Mouse (Mus musculus) thymus, adult 2 months (tissue): ENCODE measurements around the gene Dnajc7. TPM values are rescaled to one million over a fixed set of nuclear protein-coding genes. Genes with fewer than 3 reads are reported as not detected.

Source experiments
- DNase-seq: peaks from one replicate; pipeline ENCODE4 v3.0.0; 2021
- H3K27ac ChIP-seq: fragments of 200-500 bp; 2 replicates; pipeline ENCODE4 v1.5.1; 2012; ENCODE audit warnings: low read length, control low read depth; ENCODE audit not compliant: control insufficient read depth, insufficient read depth
- H3K27me3 ChIP-seq: fragments of 200-500 bp; 2 replicates; pipeline ENCODE4 v1.6.1; 2012; ENCODE audit warnings: mild to moderate bottlenecking, low read length, moderate library complexity, mixed read lengths; ENCODE audit not compliant: control insufficient read depth, insufficient read depth
- H3K36me3 ChIP-seq: fragments of 200-500 bp; 2 replicates; pipeline ENCODE4 v1.6.1; 2012; ENCODE audit warnings: mild to moderate bottlenecking, low read length, moderate library complexity; ENCODE audit not compliant: control insufficient read depth, insufficient read depth
- H3K4me1 ChIP-seq: fragments of 200-500 bp; replicated peaks from 2 replicates; pipeline ENCODE4 v1.6.1; 2012; ENCODE audit warnings: low read length; ENCODE audit not compliant: control insufficient read depth, insufficient read depth
- H3K4me3 ChIP-seq: fragments of 200-500 bp; 2 replicates; pipeline ENCODE4 v1.5.1; 2012; ENCODE audit warnings: mild to moderate bottlenecking, low read length, control low read depth, moderate library complexity; ENCODE audit not compliant: control insufficient read depth, insufficient read depth
- CTCF ChIP-seq: fragments of 200-500 bp; IDR thresholded peaks from 2 replicates; pipeline ENCODE4 v1.5.1; 2012; ENCODE audit warnings: mild to moderate bottlenecking, control low read depth, low read length, moderate library complexity, borderline replicate concordance; ENCODE audit not compliant: control insufficient read depth, poor library complexity, insufficient read depth; ENCODE audit errors: extremely low read depth
- POLR2A ChIP-seq: fragments of 200-500 bp; IDR thresholded peaks from 2 replicates; pipeline ENCODE4 v1.6.1; 2012; ENCODE audit warnings: mild to moderate bottlenecking, low read length, control low read depth, moderate library complexity; ENCODE audit not compliant: control insufficient read depth, poor library complexity, insufficient read depth; ENCODE audit errors: extremely low read depth
- WGBS: fragments of 180-500 bp; shearing (Covaris S2); methylation state at CpG from one replicate; pipeline ENCODE4 v1.1.7; 2018; 5-methylcytosine and 5-hydroxymethylcytosine counted together
- polyA plus RNA-seq: library from polyadenylated mRNA; depleted of rRNA; stranded (reverse); fragments of >200 nt; gene quantifications from 2 replicates; pipeline ENCODE4 v1.2.3, GENCODE M21; 2012

Gene Dnajc7
- polyA plus RNA-seq, 1 experiment: 110 TPM

GRCm38 (mm10) chr11:100626701-100627195 is 6.8 kb upstream of the Dnajc7 start:
- Histone ChIP-seq H3K27me3 (no peaks in the 10 kb centered on the region), H3K36me3 (no peaks in the 10 kb centered on the region), H3K27ac (no peak overlapping the region), H3K4me1 (peaks cover 16% of the 10 kb centered on the region), H3K4me3 (no peak overlapping the region)
- TF ChIP-seq CTCF (peak; percentile 90), POLR2A (no peak)
- peak; percentile 78 for DNase-seq
- 25% methylated on average over 9 of the region's 9 CpGs for WGBS

GRCm38 (mm10) chr11:100625754-100626700 is 6.1 kb upstream of the Dnajc7 start:
- no peak for TF ChIP-seq CTCF
- no peak for TF ChIP-seq POLR2A
- H3K4me1 ChIP-seq: peaks cover 16% of the 10 kb centered on the region
- no peaks in the 10 kb centered on the region for H3K36me3 ChIP-seq
- DNase-seq: no peak
- no peak overlapping the region for H3K4me3 ChIP-seq
- WGBS: 97% methylated on average over 23 of the region's 23 CpGs
- H3K27me3 ChIP-seq: no peaks in the 10 kb centered on the region
- H3K27ac ChIP-seq: no peak overlapping the region

- TF ChIP-seq POLR2A (no peak), CTCF (no peak)
- no peak for DNase-seq
- Histone ChIP-seq H3K27me3 (no peaks in the 10 kb centered on the region), H3K36me3 (no peaks in the 10 kb centered on the region), H3K27ac (no peak overlapping the region), H3K4me3 (no peak overlapping the region), H3K4me1 (peaks cover 21% of the 10 kb centered on the region)
- WGBS: 61% methylated on average over 5 of the region's 5 CpGs
Observed at GRCm38 (mm10) chr11:100623867-100624266, 3.9 kb upstream of the Dnajc7 start.

- under 1% methylated on average over 24 of the region's 24 CpGs for WGBS
- peak; percentile 65; the same call in 1 of the 2 replicates for TF ChIP-seq POLR2A
- peak; percentile 88 for TF ChIP-seq CTCF
- Histone ChIP-seq H3K36me3 (no peaks in the 10 kb centered on the region), H3K4me1 (peaks cover 21% of the 10 kb centered on the region), H3K27ac (peak overlapping the region; percentile 70), H3K27me3 (no peaks in the 10 kb centered on the region), H3K4me3 (peak overlapping the region; percentile 89)
- peak; percentile 94 for DNase-seq
Observed at GRCm38 (mm10) chr11:100622714-100623113, 2.7 kb upstream of the Dnajc7 start.

- peak overlapping the region; percentile 62 for H3K4me3 ChIP-seq
- H3K36me3 ChIP-seq: no peaks in the 10 kb centered on the region
- H3K4me1 ChIP-seq: peaks cover 14% of the 10 kb centered on the region
- TF ChIP-seq POLR2A (peak; percentile 73), CTCF (peak; percentile 60; the same call in 1 of the 2 replicates)
- DNase-seq: peak; percentile 97
- H3K27me3 ChIP-seq: no peaks in the 10 kb centered on the region
- peak overlapping the region; percentile 66 for H3K27ac ChIP-seq
- WGBS: under 1% methylated on average over 40 of the region's 40 CpGs
Observed at GRCm38 (mm10) chr11:100619485-100619975, 438 bp downstream of the Dnajc7 start.

GRCm38 (mm10) chr11:100618761-100619484 is 1.0 kb downstream of the Dnajc7 start, which contains the start of gene Nkiras2:
Nkiras2 (plus strand) TSS chr11:100619244.
- Histone ChIP-seq H3K27ac (peak within 1 kb of the TSS; percentile 78), H3K4me1 (peaks cover 11% of the 10 kb centered on the region), H3K27me3 (no peaks in the 10 kb centered on the region), H3K4me3 (peak within 1 kb of the TSS; percentile 62), H3K36me3 (no peaks in the 10 kb centered on the region)
- WGBS: under 1% methylated on average over 36 of the region's 36 CpGs
- TF ChIP-seq POLR2A (peak; percentile 34; the same call in 1 of the 2 replicates), CTCF (no peak)
- peak; percentile 80 for DNase-seq
